Mouse (Mus musculus) layer of hippocampus, adult 9-10 months (tissue): ENCODE measurements around the gene Tlk1.

Source experiments
- DNase-seq: peaks from one replicate; pipeline ENCODE4 v3.0.0; 2022; ENCODE audit warnings: low spot score

The Tlk1 gene

GRCm38 (mm10) chr2:70688454-70689078 lies 137.0 kb downstream of the Tlk1 start:
- DNase-seq, result no peak

- DNase-seq, result no peak
These were observed 143.2 kb downstream of the Tlk1 start for GRCm38 (mm10) chr2:70682324-70682723.

GRCm38 (mm10) chr2:70673445-70674126 lies 151.9 kb downstream of the Tlk1 start:
- DNase-seq, result no peak

DNA sequence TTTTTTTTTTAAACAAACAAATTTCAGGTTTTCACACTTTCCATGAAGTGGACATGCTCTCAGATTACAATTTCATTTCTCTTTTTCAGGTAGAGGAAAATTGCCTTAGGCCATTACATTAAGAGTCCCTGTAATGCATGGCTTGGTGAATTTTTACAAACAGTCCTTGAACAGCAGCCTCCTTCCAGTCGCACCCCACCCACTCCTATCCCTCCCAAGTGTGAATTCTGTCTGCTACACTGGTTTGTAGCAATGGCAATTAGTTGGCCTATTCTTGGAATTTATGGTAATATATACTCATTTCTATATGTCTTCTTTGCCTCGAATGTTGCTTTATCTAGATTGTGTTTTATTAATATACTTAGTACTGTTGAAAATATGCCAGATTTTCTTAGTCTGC lies 153.1 kb downstream of the Tlk1 start:
- DNase-seq, result no peak

DNA sequence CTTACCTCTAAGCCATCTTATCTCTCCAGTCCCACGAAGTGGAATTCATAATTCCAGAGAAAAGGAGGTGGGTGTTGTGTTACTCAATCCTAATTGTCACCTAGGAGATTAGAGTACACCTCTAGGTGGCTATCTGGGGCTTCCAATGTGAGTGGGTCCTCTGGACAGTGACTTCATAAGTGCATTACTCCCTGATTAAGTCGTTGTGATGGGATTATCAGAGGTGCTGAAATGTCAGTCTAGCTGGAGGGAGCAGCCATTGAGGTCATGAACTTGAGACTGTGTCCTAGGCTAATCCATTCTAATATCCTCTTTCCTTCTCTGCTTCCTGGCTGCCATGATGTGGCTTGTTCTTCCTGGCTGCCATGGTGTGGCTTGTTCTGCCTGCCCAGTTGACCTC lies 155.6 kb downstream of the Tlk1 start:
- no peak for DNase-seq

DNA sequence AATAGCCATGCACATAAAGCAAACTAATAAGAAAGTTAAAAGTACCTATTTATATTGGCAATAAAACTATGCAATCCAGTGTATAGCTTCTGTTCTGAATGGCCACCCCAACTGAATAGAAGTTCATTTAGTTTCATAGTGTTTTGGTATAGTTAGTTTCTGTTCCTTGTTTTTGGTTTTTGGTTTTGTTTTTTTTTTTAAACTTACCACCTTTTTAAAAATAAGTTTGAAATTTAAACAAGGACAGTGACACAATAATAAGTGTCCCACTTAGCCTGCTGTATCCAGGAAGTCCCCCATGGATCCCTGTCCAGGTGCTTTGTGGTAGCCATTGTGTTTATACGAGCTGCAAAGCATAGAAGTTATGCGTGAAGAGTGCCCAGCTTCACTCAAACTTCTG lies 156.3 kb downstream of the Tlk1 start:
- no peak for DNase-seq

DNA sequence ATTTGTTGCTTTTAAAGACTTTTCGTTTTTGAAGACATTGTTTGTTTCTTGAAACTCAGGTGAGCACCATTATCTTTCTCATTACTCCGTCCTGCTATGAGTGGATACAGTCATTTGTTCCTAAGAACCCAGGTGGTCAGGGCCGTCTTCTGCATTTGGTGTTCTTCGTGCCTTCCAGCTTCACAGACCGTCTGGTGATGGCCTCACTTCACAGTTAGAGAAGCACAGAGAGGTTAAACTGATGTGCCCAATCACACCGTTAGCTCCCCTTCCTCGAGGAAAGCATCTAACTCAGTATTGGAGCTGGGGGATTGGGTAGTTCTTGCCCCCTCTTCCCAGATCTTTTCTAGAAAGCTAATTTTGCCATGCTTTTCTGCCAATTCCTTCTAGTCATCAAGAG lies 158.5 kb downstream of the Tlk1 start:
- DNase-seq, result no peak

- no peak for DNase-seq
These were observed 161.8 kb downstream of the Tlk1 start for GRCm38 (mm10) chr2:70663764-70664163.
